Mouse (Mus musculus): ENCODE data around the gene Ctsm. TPM values are rescaled to one million over a fixed set of nuclear protein-coding genes. Genes with fewer than 3 reads are reported as not detected.
"Not testable (repeated sequence)": the region's sequence is repeated elsewhere in the genome, so short reads cannot be mapped to it uniquely, and the experiment has no call there.

The Ctsm gene
- not detected for polyA plus RNA-seq (2012; fragmentation: generic; extraction: Trizol)
- long read RNA-seq, experiment 1, result 0 reads
- long read RNA-seq, experiment 2, result 0 reads

DNA sequence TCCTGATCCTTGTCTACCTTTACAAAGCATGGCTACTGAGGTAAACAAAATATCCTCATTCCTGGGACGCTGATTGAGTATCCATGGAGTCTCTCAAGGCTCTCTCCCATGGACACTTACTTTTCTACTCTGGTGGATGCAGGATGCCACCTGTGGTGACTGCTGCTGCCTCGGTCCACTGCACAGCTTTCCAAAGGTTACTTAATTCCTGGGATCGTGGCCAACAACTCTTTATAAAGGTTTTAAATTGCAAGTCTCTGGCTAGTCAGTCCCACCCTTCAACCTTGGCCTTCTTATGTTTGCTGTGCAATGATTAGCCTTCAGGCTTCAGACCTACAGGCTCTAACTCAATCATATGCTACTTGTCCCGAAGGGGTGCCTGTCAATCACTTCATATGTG lies at the start of gene Ctsm:
TSS of gene Ctsm (minus strand) at position 209 of the 400 bp plus-strand sequence.
- Histone ChIP-seq H3K79me2 (ENCODE audit: control insufficient read depth, insufficient read depth) (no peaks in the 10 kb centered on the region), H3K27me3 (ENCODE audit: control insufficient read depth, insufficient read depth, insufficient read length) (no peaks in the 10 kb centered on the region), H3K4me3 (ENCODE audit: insufficient read depth, poor library complexity, severe bottlenecking) (no peak within 1 kb of the TSS), H3K79me3 (ENCODE audit: low read depth) (no peaks in the 10 kb centered on the region), H3K36me3 (ENCODE audit: control insufficient read depth, insufficient read depth) (no peaks in the 10 kb centered on the region), H3ac (ENCODE audit: control insufficient read depth, insufficient read length, low read depth) (no peak within 1 kb of the TSS)
- TF ChIP-seq CTCF (IDR thresholded peaks at IDR 0.05; ENCODE audit: control insufficient read depth, insufficient read depth, insufficient read length), result no peak
- no peak for TF ChIP-seq FOSL1 (IDR thresholded peaks at IDR 0.05; ENCODE audit: insufficient read depth, low read length, poor library complexity, severe bottlenecking)
- TF ChIP-seq MYOG (IDR thresholded peaks at IDR 0.05; ENCODE audit: control insufficient read depth, extremely low read depth, insufficient read length), result no peak
- no peak for TF ChIP-seq USF1 (IDR thresholded peaks at IDR 0.05; ENCODE audit: low read depth)
- TF ChIP-seq CEBPB (IDR thresholded peaks at IDR 0.05; ENCODE audit: low read depth), result no peak
- no peak for TF ChIP-seq MYOD1 (IDR thresholded peaks at IDR 0.05; ENCODE audit: control insufficient read depth, insufficient read length, low read depth)
- no peak for TF ChIP-seq MAX (IDR thresholded peaks at IDR 0.05)

- Histone ChIP-seq H3K79me3 (ENCODE audit: low read depth) (no peaks in the 10 kb centered on the region), H3K4me3 (ENCODE audit: insufficient read depth, poor library complexity, severe bottlenecking) (no peak within 1 kb of the TSS), H3K36me3 (ENCODE audit: control insufficient read depth, insufficient read depth) (no peaks in the 10 kb centered on the region), H3K79me2 (ENCODE audit: control insufficient read depth, insufficient read depth) (no peaks in the 10 kb centered on the region), H3ac (ENCODE audit: control insufficient read depth, insufficient read length, low read depth) (no peak within 1 kb of the TSS), H3K27me3 (ENCODE audit: control insufficient read depth, insufficient read depth, insufficient read length) (no peaks in the 10 kb centered on the region)
- TF ChIP-seq CEBPB (IDR thresholded peaks at IDR 0.05; ENCODE audit: low read depth) (no peak), FOSL1 (IDR thresholded peaks at IDR 0.05; ENCODE audit: insufficient read depth, low read length, poor library complexity, severe bottlenecking) (no peak), MYOG (IDR thresholded peaks at IDR 0.05; ENCODE audit: control insufficient read depth, extremely low read depth, insufficient read length) (no peak), USF1 (IDR thresholded peaks at IDR 0.05; ENCODE audit: low read depth) (no peak), CTCF (IDR thresholded peaks at IDR 0.05; ENCODE audit: control insufficient read depth, insufficient read depth, insufficient read length) (no peak), MAX (IDR thresholded peaks at IDR 0.05) (no peak), MYOD1 (IDR thresholded peaks at IDR 0.05; ENCODE audit: control insufficient read depth, insufficient read length, low read depth) (no peak)
These were observed 28.4 kb upstream of the Ctsm start, which contains the start of gene Cts3 for GRCm38 (mm10) chr13:61570027-61570426. Gene Cts3 (minus strand): TSS chr13:61570127.

DNA sequence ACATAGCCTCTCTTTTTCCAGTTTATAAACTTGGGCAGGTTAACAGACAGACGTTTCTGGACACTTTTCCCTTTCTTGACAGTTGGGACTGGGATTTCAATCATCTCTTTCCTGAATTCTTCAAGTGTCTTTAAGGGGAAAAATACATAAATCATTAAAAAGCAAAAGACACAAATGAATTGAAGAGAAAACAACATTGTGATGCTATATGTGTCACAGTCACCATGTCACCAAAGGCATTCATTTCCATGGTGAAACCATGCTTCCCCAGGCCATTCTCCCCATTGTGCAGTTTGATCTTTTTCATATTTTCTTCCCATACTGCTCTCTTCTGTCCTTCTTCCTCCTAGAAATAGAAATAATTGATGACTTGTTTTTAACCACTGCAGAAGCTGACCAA lies 26.4 kb upstream of the Ctsm start, which contains the start of gene Gm49352:
TSS of gene Gm49352 (minus strand) at position 101 of the 400 bp plus-strand sequence.
- not testable (repeated sequence) for H3ac ChIP-seq (ENCODE audit: control insufficient read depth, insufficient read length, low read depth); H3K27me3 ChIP-seq (ENCODE audit: control insufficient read depth, insufficient read depth, insufficient read length); H3K36me3 ChIP-seq (ENCODE audit: control insufficient read depth, insufficient read depth); H3K79me3 ChIP-seq (ENCODE audit: low read depth); H3K4me3 ChIP-seq (ENCODE audit: insufficient read depth, poor library complexity, severe bottlenecking); H3K79me2 ChIP-seq (ENCODE audit: control insufficient read depth, insufficient read depth)

Other genes starting within 250 kb of the Ctsm start
- gene Cts7, start 183.6 kb downstream of the Ctsm start, polyA plus RNA-seq (2012; fragmentation: generic; extraction: Trizol), result not detected
- not detected for gene Gm49352, start 26.3 kb upstream of the Ctsm start, polyA plus RNA-seq (2012; fragmentation: generic; extraction: Trizol)
- gene Cts3, start 28.3 kb upstream of the Ctsm start, polyA plus RNA-seq (2012; fragmentation: generic; extraction: Trizol), result not detected

Measured in C2C12 (cell line).